Mouse (Mus musculus): ENCODE measurements around the gene 2310011J03Rik.
"Not testable (repeated sequence)": the region's sequence is repeated elsewhere in the genome, so short reads cannot be mapped to it uniquely, and the experiment has no call there.

Gene 2310011J03Rik

GRCm38 (mm10) chr10:80320340-80320760, at the start of gene 2310011J03Rik:
Gene 2310011J03Rik (minus strand): TSS chr10:80320537.
- DNase-seq (ENCODE audit: low spot score), result peak; percentile 68

- DNase-seq (ENCODE audit: low spot score), result no peak
These were observed 48.1 kb upstream of the 2310011J03Rik start for GRCm38 (mm10) chr10:80368392-80368791.

- DNase-seq (ENCODE audit: low spot score), result no peak
These were observed 47.6 kb upstream of the 2310011J03Rik start for GRCm38 (mm10) chr10:80367954-80368353.

GRCm38 (mm10) chr10:80365736-80366135, 45.4 kb upstream of the 2310011J03Rik start:
- no peak for DNase-seq (ENCODE audit: low spot score)

GRCm38 (mm10) chr10:80363734-80364133, 43.4 kb upstream of the 2310011J03Rik start:
- no peak for DNase-seq (ENCODE audit: low spot score)

- DNase-seq (ENCODE audit: low spot score), result no peak
These were observed 37.8 kb upstream of the 2310011J03Rik start for GRCm38 (mm10) chr10:80357994-80358639.

GRCm38 (mm10) chr10:80357336-80357735, 37.0 kb upstream of the 2310011J03Rik start:
- DNase-seq (ENCODE audit: low spot score), result no peak

- no peak for DNase-seq (ENCODE audit: low spot score)
These were observed 36.4 kb upstream of the 2310011J03Rik start for GRCm38 (mm10) chr10:80356737-80357136.

GRCm38 (mm10) chr10:80356001-80356682, 35.8 kb upstream of the 2310011J03Rik start, which contains the start of gene Plk5:
Gene Plk5 (plus strand): TSS chr10:80356459.
- DNase-seq (ENCODE audit: low spot score), result no peak

- no peak for DNase-seq (ENCODE audit: low spot score)
These were observed 35.1 kb upstream of the 2310011J03Rik start for GRCm38 (mm10) chr10:80355431-80355830.

- no peak for DNase-seq (ENCODE audit: low spot score)
These were observed 32.4 kb upstream of the 2310011J03Rik start for GRCm38 (mm10) chr10:80352727-80353126.

GRCm38 (mm10) chr10:80351896-80352295, 31.6 kb upstream of the 2310011J03Rik start:
- no peak for DNase-seq (ENCODE audit: low spot score)

- peak; percentile 76 for DNase-seq (ENCODE audit: low spot score)
These were observed 30.0 kb upstream of the 2310011J03Rik start for GRCm38 (mm10) chr10:80350292-80350691.

- no peak for DNase-seq (ENCODE audit: low spot score)
These were observed 28.6 kb upstream of the 2310011J03Rik start for GRCm38 (mm10) chr10:80348981-80349380.

- DNase-seq (ENCODE audit: low spot score), result no peak
These were observed 28.0 kb upstream of the 2310011J03Rik start, which contains the start of gene Adamtsl5 for GRCm38 (mm10) chr10:80348244-80348781. Gene Adamtsl5 (minus strand): TSS chr10:80348412.

- no peak for DNase-seq (ENCODE audit: low spot score)
These were observed 27.2 kb upstream of the 2310011J03Rik start for GRCm38 (mm10) chr10:80347514-80347967.

GRCm38 (mm10) chr10:80345929-80346328, 25.6 kb upstream of the 2310011J03Rik start:
- not testable (repeated sequence) for DNase-seq (ENCODE audit: low spot score)

- DNase-seq (ENCODE audit: low spot score), result no peak
These were observed 24.8 kb upstream of the 2310011J03Rik start for GRCm38 (mm10) chr10:80345122-80345521.

- no peak for DNase-seq (ENCODE audit: low spot score)
These were observed 23.9 kb upstream of the 2310011J03Rik start for GRCm38 (mm10) chr10:80344131-80344661.

GRCm38 (mm10) chr10:80343425-80343895, 23.1 kb upstream of the 2310011J03Rik start:
- no peak for DNase-seq (ENCODE audit: low spot score)

GRCm38 (mm10) chr10:80342749-80343424, 22.6 kb upstream of the 2310011J03Rik start:
- no peak for DNase-seq (ENCODE audit: low spot score)

GRCm38 (mm10) chr10:80342305-80342748, 22.0 kb upstream of the 2310011J03Rik start:
- DNase-seq (ENCODE audit: low spot score), result no peak

Data from urinary bladder, postnatal 10 days (tissue).